Mouse (Mus musculus): ENCODE data around the gene Icam2. TPM values are rescaled to one million over a fixed set of nuclear protein-coding genes. Genes with fewer than 3 reads are reported as not detected.

Icam2 gene
- polyA plus RNA-seq, 2 experiments = 12.1 to 13.0 TPM

GRCm38 (mm10) chr11:106334066-106334465 lies 53.8 kb downstream of the Icam2 start:
- Histone ChIP-seq H3K4me2 (ENCODE audit: low read depth) (no peak overlapping the region), H3K4me1 (replicated peaks; ENCODE audit: control insufficient read depth in 2 of 2, insufficient read depth in 2 of 2, low read length in 1 of 2) (peaks cover 0 to 2% of the 10 kb centered on the region in 2 experiments; a peak in 1 of 4 replicates), H3K27me3 (ENCODE audit: control insufficient read depth, insufficient read depth, low read length) (no peaks in the 10 kb centered on the region), H3K36me3 (replicated peaks; ENCODE audit: control insufficient read depth, insufficient read depth, low read depth) (no peaks in the 10 kb centered on the region), H3K27ac (no peak overlapping the region), H3K9me3 (ENCODE audit: control insufficient read depth, low read length) (no peaks in the 10 kb centered on the region), H3K4me3 (ENCODE audit: insufficient read depth in 1 of 2, low read depth in 2 of 2, low read length in 2 of 2) (no peak overlapping the region), H3K9ac (replicated peaks) (no peak overlapping the region)
- TF ChIP-seq CTCF (IDR thresholded peaks at IDR 0.05; ENCODE audit: low read depth) (no peak), EP300 (IDR thresholded peaks at IDR 0.05; ENCODE audit: low read depth) (no peak)
- DNase-seq (ENCODE audit: low read depth in 3 of 3, low spot score in 3 of 3) = no peak
- no peak for ATAC-seq (ENCODE audit: insufficient read depth)
- whole genome bisulfite sequencing (ENCODE audit: insufficient replicate concordance) = 4% methylated on average over 2 of the region's 2 CpGs

DNA sequence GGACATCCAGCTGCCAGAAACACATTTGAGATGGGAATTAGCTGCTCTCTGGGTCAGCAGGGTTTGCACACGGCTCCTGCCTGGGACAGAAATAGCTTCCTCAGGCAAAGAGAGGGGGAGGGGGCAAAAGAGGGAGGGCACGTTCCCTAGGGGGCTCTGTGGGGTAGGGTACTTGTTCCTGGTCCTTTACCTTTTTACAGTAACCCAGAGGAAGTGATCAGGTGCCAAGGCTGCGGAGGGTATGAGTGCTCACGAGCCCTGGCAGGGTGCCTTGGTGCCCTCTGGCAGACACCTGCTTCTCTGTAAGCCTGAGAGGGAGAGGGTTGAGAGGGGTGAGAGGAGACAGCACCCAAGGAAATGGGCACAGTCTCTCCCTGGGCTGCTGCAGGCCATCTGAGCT lies 55.4 kb downstream of the Icam2 start:
- H3K27me3 ChIP-seq (ENCODE audit: control insufficient read depth, insufficient read depth, low read length) = no peaks in the 10 kb centered on the region
- ATAC-seq (ENCODE audit: insufficient read depth) (no peak), DNase-seq (ENCODE audit: low read depth in 3 of 3, low spot score in 3 of 3) (no peak)
- no peaks in the 10 kb centered on the region for H3K36me3 ChIP-seq (replicated peaks; ENCODE audit: control insufficient read depth, insufficient read depth, low read depth)
- H3K4me3 ChIP-seq (ENCODE audit: insufficient read depth in 1 of 2, low read depth in 2 of 2, low read length in 2 of 2) = no peak overlapping the region
- WGBS (ENCODE audit: insufficient replicate concordance) = 36% methylated on average over 4 of the region's 4 CpGs
- H3K27ac ChIP-seq = no peak overlapping the region
- no peaks in the 10 kb centered on the region for H3K9me3 ChIP-seq (ENCODE audit: control insufficient read depth, low read length)
- no peak for TF ChIP-seq CTCF (IDR thresholded peaks at IDR 0.05; ENCODE audit: low read depth)
- no peak for TF ChIP-seq EP300 (IDR thresholded peaks at IDR 0.05; ENCODE audit: low read depth)
- no peak overlapping the region for H3K4me2 ChIP-seq (ENCODE audit: low read depth)
- H3K9ac ChIP-seq (replicated peaks) = no peak overlapping the region
- peaks cover 0 to 6% of the 10 kb centered on the region in 2 experiments; a peak in 2 of 4 replicates for H3K4me1 ChIP-seq (replicated peaks; ENCODE audit: control insufficient read depth in 2 of 2, insufficient read depth in 2 of 2, low read length in 1 of 2)

DNA sequence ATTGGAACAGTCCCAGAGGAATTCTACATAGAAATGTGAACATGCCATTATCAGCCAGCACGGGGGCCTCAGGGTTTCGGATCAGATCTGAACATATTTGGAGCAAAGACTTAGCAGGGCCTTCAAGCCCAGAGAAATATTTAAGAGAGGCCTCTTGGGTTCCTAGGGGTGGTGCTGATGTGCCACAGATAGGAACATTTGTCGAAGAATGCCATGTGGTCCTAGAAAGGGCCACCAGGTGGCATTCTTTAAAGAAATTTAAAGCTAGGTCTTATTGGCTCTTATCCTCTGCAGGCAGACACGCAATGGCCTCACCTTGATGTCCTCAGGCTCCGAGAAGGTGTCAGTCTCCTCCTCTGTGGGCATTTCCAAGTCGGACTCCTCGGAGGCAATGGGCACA lies 58.2 kb downstream of the Icam2 start:
- no peak for TF ChIP-seq EP300 (IDR thresholded peaks at IDR 0.05; ENCODE audit: low read depth)
- TF ChIP-seq CTCF (IDR thresholded peaks at IDR 0.05; ENCODE audit: low read depth) = peak; percentile 41
- ATAC-seq (ENCODE audit: insufficient read depth) = no peak
- Histone ChIP-seq H3K9ac (replicated peaks) (no peak overlapping the region), H3K4me3 (ENCODE audit: insufficient read depth in 1 of 2, low read depth in 2 of 2, low read length in 2 of 2) (no peak overlapping the region), H3K4me1 (replicated peaks; ENCODE audit: control insufficient read depth in 2 of 2, insufficient read depth in 2 of 2, low read length in 1 of 2) (peaks cover 0 to 9% of the 10 kb centered on the region in 2 experiments; a peak in 2 of 4 replicates), H3K27me3 (ENCODE audit: control insufficient read depth, insufficient read depth, low read length) (no peaks in the 10 kb centered on the region), H3K4me2 (ENCODE audit: low read depth) (no peak overlapping the region), H3K36me3 (replicated peaks; ENCODE audit: control insufficient read depth, insufficient read depth, low read depth) (no peaks in the 10 kb centered on the region), H3K27ac (no peak overlapping the region), H3K9me3 (ENCODE audit: control insufficient read depth, low read length) (no peaks in the 10 kb centered on the region)
- WGBS (ENCODE audit: insufficient replicate concordance) = 35% methylated on average over 7 of the region's 7 CpGs
- peak in 2 of 3 experiments; percentile 13 to 32 for DNase-seq (ENCODE audit: low read depth in 3 of 3, low spot score in 3 of 3)

GRCm38 (mm10) chr11:106329128-106329527 lies 58.7 kb downstream of the Icam2 start:
- H3K9me3 ChIP-seq (ENCODE audit: control insufficient read depth, low read length) = no peaks in the 10 kb centered on the region
- 18% methylated on average over 6 of the region's 6 CpGs for WGBS (ENCODE audit: insufficient replicate concordance)

DNA sequence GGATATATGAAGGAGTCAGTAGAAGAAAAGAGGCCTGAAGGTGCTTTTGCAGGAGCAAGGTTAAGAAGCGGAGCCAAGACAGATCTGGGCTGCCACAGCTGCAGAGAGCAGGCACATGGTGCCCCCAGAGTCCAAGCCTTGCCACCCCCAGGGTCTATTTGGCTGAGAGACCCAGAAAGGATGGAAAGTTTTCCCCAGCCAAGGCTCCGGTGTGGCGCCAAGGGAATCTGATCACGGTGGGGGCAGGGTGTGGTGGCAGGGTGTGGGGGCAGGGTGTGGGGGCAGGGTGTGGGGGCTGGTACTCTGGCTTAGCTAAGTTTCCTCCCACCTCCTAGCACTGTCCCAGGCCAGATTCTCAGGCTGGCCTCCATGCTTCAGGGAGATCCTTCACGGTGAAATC lies 59.4 kb downstream of the Icam2 start:
- 42% methylated on average over 5 of the region's 5 CpGs for WGBS (ENCODE audit: insufficient replicate concordance)
- ATAC-seq (ENCODE audit: insufficient read depth) = no peak

More at GRCm38 (mm10) chr11:106329128-106329527, 58.7 kb downstream of the Icam2 start:
- H3K4me2 ChIP-seq (ENCODE audit: low read depth) = no peak overlapping the region
- ATAC-seq (ENCODE audit: insufficient read depth) = no peak
- no peaks in the 10 kb centered on the region for H3K36me3 ChIP-seq (replicated peaks; ENCODE audit: control insufficient read depth, insufficient read depth, low read depth)
- H3K9ac ChIP-seq (replicated peaks) = no peak overlapping the region
- peaks cover 0 to 9% of the 10 kb centered on the region in 2 experiments; a peak in 2 of 4 replicates for H3K4me1 ChIP-seq (replicated peaks; ENCODE audit: control insufficient read depth in 2 of 2, insufficient read depth in 2 of 2, low read length in 1 of 2)
- DNase-seq (ENCODE audit: low read depth in 3 of 3, low spot score in 3 of 3) = no peak
- no peak overlapping the region for H3K27ac ChIP-seq
- no peaks in the 10 kb centered on the region for H3K27me3 ChIP-seq (ENCODE audit: control insufficient read depth, insufficient read depth, low read length)
- TF ChIP-seq CTCF (IDR thresholded peaks at IDR 0.05; ENCODE audit: low read depth) (no peak), EP300 (IDR thresholded peaks at IDR 0.05; ENCODE audit: low read depth) (no peak)
- no peak overlapping the region for H3K4me3 ChIP-seq (ENCODE audit: insufficient read depth in 1 of 2, low read depth in 2 of 2, low read length in 2 of 2)

More for the DNA sequence above, 59.4 kb downstream of the Icam2 start:
- no peaks in the 10 kb centered on the region for H3K36me3 ChIP-seq (replicated peaks; ENCODE audit: control insufficient read depth, insufficient read depth, low read depth)
- H3K4me3 ChIP-seq (ENCODE audit: insufficient read depth in 1 of 2, low read depth in 2 of 2, low read length in 2 of 2) = no peak overlapping the region
- no peak overlapping the region for H3K4me2 ChIP-seq (ENCODE audit: low read depth)
- H3K27ac ChIP-seq = no peak overlapping the region
- H3K9ac ChIP-seq (replicated peaks) = no peak overlapping the region
- TF ChIP-seq EP300 (IDR thresholded peaks at IDR 0.05; ENCODE audit: low read depth) (no peak), CTCF (IDR thresholded peaks at IDR 0.05; ENCODE audit: low read depth) (no peak)
- H3K4me1 ChIP-seq (replicated peaks; ENCODE audit: control insufficient read depth in 2 of 2, insufficient read depth in 2 of 2, low read length in 1 of 2) = peaks cover 0 to 9% of the 10 kb centered on the region in 2 experiments; a peak in 2 of 4 replicates
- H3K9me3 ChIP-seq (ENCODE audit: control insufficient read depth, low read length) = no peaks in the 10 kb centered on the region
- DNase-seq (ENCODE audit: low read depth in 3 of 3, low spot score in 3 of 3) = no peak
- H3K27me3 ChIP-seq (ENCODE audit: control insufficient read depth, insufficient read depth, low read length) = no peaks in the 10 kb centered on the region

Other genes with a start within 250 kb of the Icam2 start
- gene Gm10840, start 227.2 kb downstream of the Icam2 start, polyA plus RNA-seq (2012; rRNA removed) = not detected in 2 replicates
- gene Gm10840, start 227.2 kb downstream of the Icam2 start, polyA plus RNA-seq (2014; fragmentation: Nextera tagmentation; extraction: Ambion mirVana) = not detected in 2 replicates
- gene Limd2, start 227.2 kb downstream of the Icam2 start, polyA plus RNA-seq (2012; rRNA removed) = 17.3 and 26.7 TPM in 2 replicates
- gene Limd2, start 227.2 kb downstream of the Icam2 start, polyA plus RNA-seq (2014; fragmentation: Nextera tagmentation; extraction: Ambion mirVana) = 57.8 and 59.4 TPM in 2 replicates
- 9.1 and 9.4 TPM in 2 replicates for gene Strada, start 185.9 kb downstream of the Icam2 start, polyA plus RNA-seq (2012; rRNA removed)
- 6.9 and 8.8 TPM in 2 replicates for gene Strada, start 185.9 kb downstream of the Icam2 start, polyA plus RNA-seq (2014; fragmentation: Nextera tagmentation; extraction: Ambion mirVana)
- gene Ccdc47, start 171.7 kb downstream of the Icam2 start, polyA plus RNA-seq (2012; rRNA removed) = 11.6 and 19.0 TPM in 2 replicates
- gene Ccdc47, start 171.7 kb downstream of the Icam2 start, polyA plus RNA-seq (2014; fragmentation: Nextera tagmentation; extraction: Ambion mirVana) = 27.5 and 29.2 TPM in 2 replicates
- gene Ddx42, start 171.1 kb downstream of the Icam2 start, polyA plus RNA-seq (2012; rRNA removed) = 7.8 and 13.5 TPM in 2 replicates
- 20.7 and 22.8 TPM in 2 replicates for gene Ddx42, start 171.1 kb downstream of the Icam2 start, polyA plus RNA-seq (2014; fragmentation: Nextera tagmentation; extraction: Ambion mirVana)
- gene Ftsj3, start 132.0 kb downstream of the Icam2 start, polyA plus RNA-seq (2012; rRNA removed) = 15.5 and 25.7 TPM in 2 replicates
- gene Ftsj3, start 132.0 kb downstream of the Icam2 start, polyA plus RNA-seq (2014; fragmentation: Nextera tagmentation; extraction: Ambion mirVana) = 36.8 and 40.1 TPM in 2 replicates
- 59.6 and 107 TPM in 2 replicates for gene Psmc5, start 131.9 kb downstream of the Icam2 start, polyA plus RNA-seq (2012; rRNA removed)
- gene Psmc5, start 131.9 kb downstream of the Icam2 start, polyA plus RNA-seq (2014; fragmentation: Nextera tagmentation; extraction: Ambion mirVana) = 123 and 132 TPM in 2 replicates
- 38.8 and 39.1 TPM in 2 replicates for gene Smarcd2, start 115.1 kb downstream of the Icam2 start, polyA plus RNA-seq (2012; rRNA removed)
- 23.9 and 29.0 TPM in 2 replicates for gene Smarcd2, start 115.1 kb downstream of the Icam2 start, polyA plus RNA-seq (2014; fragmentation: Nextera tagmentation; extraction: Ambion mirVana)
- gene Tcam1, start 111.4 kb downstream of the Icam2 start, polyA plus RNA-seq (2012; rRNA removed) = 0.17 and 0.20 TPM in 2 replicates
- 0.09 and 0.18 TPM in 2 replicates for gene Tcam1, start 111.4 kb downstream of the Icam2 start, polyA plus RNA-seq (2014; fragmentation: Nextera tagmentation; extraction: Ambion mirVana)
- gene Gh, start 86.2 kb downstream of the Icam2 start, polyA plus RNA-seq (2012; rRNA removed) = not detected in 2 replicates
- not detected in 2 replicates for gene Gh, start 86.2 kb downstream of the Icam2 start, polyA plus RNA-seq (2014; fragmentation: Nextera tagmentation; extraction: Ambion mirVana)
- gene Cd79b, start 73.3 kb downstream of the Icam2 start, polyA plus RNA-seq (2012; rRNA removed) = 3.1 and 3.7 TPM in 2 replicates
- gene Cd79b, start 73.3 kb downstream of the Icam2 start, polyA plus RNA-seq (2014; fragmentation: Nextera tagmentation; extraction: Ambion mirVana) = 4.5 and 4.9 TPM in 2 replicates
- gene Scn4a, start 34.8 kb downstream of the Icam2 start, polyA plus RNA-seq (2012; rRNA removed) = 0.01 and 0.02 TPM in 2 replicates
- not detected in 2 replicates for gene Scn4a, start 34.8 kb downstream of the Icam2 start, polyA plus RNA-seq (2014; fragmentation: Nextera tagmentation; extraction: Ambion mirVana)
- not detected in 2 replicates for gene Prr29, start 22.6 kb downstream of the Icam2 start, polyA plus RNA-seq (2012; rRNA removed)
- not detected in 2 replicates for gene Prr29, start 22.6 kb downstream of the Icam2 start, polyA plus RNA-seq (2014; fragmentation: Nextera tagmentation; extraction: Ambion mirVana)
- 4.3 and 4.6 TPM in 2 replicates for gene Ern1, start 99.8 kb upstream of the Icam2 start, polyA plus RNA-seq (2012; rRNA removed)
- gene Ern1, start 99.8 kb upstream of the Icam2 start, polyA plus RNA-seq (2014; fragmentation: Nextera tagmentation; extraction: Ambion mirVana) = 2.9 and 3.3 TPM in 2 replicates
- gene Tex2, start 225.3 kb upstream of the Icam2 start, polyA plus RNA-seq (2012; rRNA removed) = 5.2 and 5.9 TPM in 2 replicates
- 7.9 and 9.3 TPM in 2 replicates for gene Tex2, start 225.3 kb upstream of the Icam2 start, polyA plus RNA-seq (2014; fragmentation: Nextera tagmentation; extraction: Ambion mirVana)